Mouse (Mus musculus) forebrain, embryonic 10.5 days (tissue): ENCODE results near the gene Hist1h3e. TPM values are rescaled to one million over a fixed set of nuclear protein-coding genes. Genes with fewer than 3 reads are reported as not detected.

ENCODE experiments used
- DNase-seq: peaks from one replicate; pipeline ENCODE4 v3.0.0-alpha.2; 2017; ENCODE audit warnings: low spot score; ENCODE audit errors: extremely low spot score
- H3K27ac ChIP-seq: fragments of 300-500 bp; sonication (generic); 2 replicates; pipeline ENCODE4 v1.5.1; 2016; ENCODE audit warnings: mild to moderate bottlenecking
- H3K27me3 ChIP-seq: fragments of 300-500 bp; sonication (generic); 2 replicates; pipeline ENCODE4 v1.6.1; 2016; ENCODE audit warnings: mild to moderate bottlenecking; ENCODE audit not compliant: poor library complexity, severe bottlenecking
- H3K36me3 ChIP-seq: fragments of 300-500 bp; sonication (generic); replicated peaks from 2 replicates; pipeline ENCODE4 v1.6.1; 2016; ENCODE audit warnings: mild to moderate bottlenecking, moderate library complexity
- H3K4me1 ChIP-seq: fragments of 300-500 bp; sonication (generic); 2 replicates; pipeline ENCODE4 v1.6.1; 2016
- H3K4me3 ChIP-seq: fragments of 300-500 bp; sonication (generic); 2 replicates; pipeline ENCODE4 v1.5.1; 2016; ENCODE audit warnings: mild to moderate bottlenecking, moderate library complexity
- H3K9me3 ChIP-seq: fragments of 300-500 bp; sonication (generic); 2 replicates; pipeline ENCODE4 v1.6.1; 2016; ENCODE audit warnings: mild to moderate bottlenecking, moderate library complexity
- WGBS: fragments of 180-500 bp; shearing (Covaris S2); methylation state at CpG from one replicate; pipeline ENCODE4 v1.1.7; 2016; 5-methylcytosine and 5-hydroxymethylcytosine counted together
- polyA plus RNA-seq: library from polyadenylated mRNA; unstranded; fragments of >200 nt; fragmentation: Nextera tagmentation; extraction: Ambion mirVana; gene quantifications from 2 replicates; pipeline ENCODE4 v1.2.1, GENCODE M21; 2016

Hist1h3e gene
- polyA plus RNA-seq, 1 experiment from 2014 or later, result 6.1 TPM

DNA sequence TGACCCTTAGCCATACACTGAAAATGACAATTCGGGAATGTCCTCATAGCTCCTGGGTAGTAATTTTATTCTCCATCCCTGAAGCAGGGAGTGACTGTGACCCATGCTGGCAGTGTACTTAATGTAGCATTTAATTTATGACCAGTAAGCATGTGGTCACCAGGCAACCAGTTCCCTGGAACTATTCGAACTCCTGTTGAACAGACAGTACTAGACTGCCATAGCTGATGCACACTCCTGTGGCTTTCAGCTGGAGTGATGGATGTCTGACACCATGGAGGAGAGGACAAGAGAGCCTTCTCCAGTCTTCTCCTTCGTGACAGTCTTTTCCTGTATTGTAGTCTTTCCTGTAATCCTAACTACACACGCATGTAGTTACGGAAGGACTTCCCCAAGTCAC lies 33.2 kb downstream of the Hist1h3e start:
- H3K4me3 ChIP-seq, result peak overlapping the region; percentile 54

GRCm38 (mm10) chr13:23526312-23526711 lies 35.9 kb downstream of the Hist1h3e start:
- H3K36me3 ChIP-seq, result no peaks in the 10 kb centered on the region
- no peaks in the 10 kb centered on the region for H3K27me3 ChIP-seq
- H3K27ac ChIP-seq, result peak overlapping the region; percentile 83
- DNase-seq, result peak; percentile 91
- peak overlapping the region; percentile 52 for H3K4me3 ChIP-seq
- peaks cover 39% of the 10 kb centered on the region for H3K4me1 ChIP-seq
- H3K9me3 ChIP-seq, result no peaks in the 10 kb centered on the region
- under 1% methylated on average over 17 of the region's 17 CpGs for WGBS

More for the DNA sequence above, 33.2 kb downstream of the Hist1h3e start:
- WGBS, result 91% methylated on average over 5 of the region's 5 CpGs
- Histone ChIP-seq H3K4me1 (peaks cover 52% of the 10 kb centered on the region), H3K27ac (peak overlapping the region; percentile 65; the same call in 1 of the 2 replicates), H3K27me3 (no peaks in the 10 kb centered on the region), H3K9me3 (no peaks in the 10 kb centered on the region), H3K36me3 (no peaks in the 10 kb centered on the region)
- DNase-seq, result no peak

DNA sequence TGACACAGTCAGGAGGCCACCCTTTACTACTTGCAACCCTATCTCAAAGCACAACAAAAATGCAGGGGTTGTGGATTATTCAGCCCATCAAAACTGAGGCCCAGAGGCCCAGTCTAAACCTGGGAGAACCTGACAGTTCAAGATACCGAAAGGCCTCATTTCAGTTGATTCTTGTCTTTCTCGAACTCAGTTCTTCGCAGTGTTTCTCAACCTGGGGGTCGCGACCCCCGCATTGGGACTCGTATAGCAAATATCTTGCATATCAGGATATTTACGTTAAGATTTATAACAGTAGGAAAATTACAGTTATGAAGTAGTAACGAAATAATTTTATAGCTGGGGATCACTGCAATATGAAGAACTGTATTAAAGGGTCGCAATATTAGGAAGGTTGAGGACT lies 36.3 kb downstream of the Hist1h3e start:
- H3K4me3 ChIP-seq, result peak overlapping the region; percentile 52
- peak overlapping the region; percentile 52; the same call in 1 of the 2 replicates for H3K27ac ChIP-seq
- DNase-seq, result no peak
- H3K36me3 ChIP-seq, result no peaks in the 10 kb centered on the region
- H3K27me3 ChIP-seq, result no peaks in the 10 kb centered on the region
- H3K9me3 ChIP-seq, result no peaks in the 10 kb centered on the region
- 4% methylated on average over 10 of the region's 10 CpGs for WGBS
- peaks cover 42% of the 10 kb centered on the region for H3K4me1 ChIP-seq

DNA sequence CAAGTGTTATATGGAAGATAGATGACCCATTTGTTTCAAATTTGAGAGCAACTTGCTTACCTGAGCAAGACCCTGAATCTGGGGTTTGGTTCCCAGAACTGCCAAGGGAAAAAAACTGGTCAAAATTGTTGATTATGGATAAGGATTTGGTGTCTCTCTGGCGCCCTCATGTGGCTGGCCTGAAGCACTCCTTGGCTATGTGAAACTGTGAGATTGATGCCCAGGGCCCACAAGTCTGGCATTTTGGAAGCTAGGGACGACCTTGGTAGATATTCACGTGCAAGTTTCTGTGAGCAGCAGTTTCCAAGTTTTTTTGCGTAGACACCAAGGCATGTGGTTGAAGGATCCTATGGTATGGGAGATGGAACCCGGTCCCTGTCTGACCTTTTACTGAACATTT lies 37.5 kb downstream of the Hist1h3e start:
- Histone ChIP-seq H3K36me3 (no peaks in the 10 kb centered on the region), H3K4me3 (peak overlapping the region; percentile 52), H3K27ac (no peak overlapping the region), H3K27me3 (no peaks in the 10 kb centered on the region), H3K4me1 (peaks cover 46% of the 10 kb centered on the region), H3K9me3 (no peaks in the 10 kb centered on the region)
- WGBS, result 8% methylated on average over 5 of the region's 5 CpGs
- peak; percentile 82 for DNase-seq

DNA sequence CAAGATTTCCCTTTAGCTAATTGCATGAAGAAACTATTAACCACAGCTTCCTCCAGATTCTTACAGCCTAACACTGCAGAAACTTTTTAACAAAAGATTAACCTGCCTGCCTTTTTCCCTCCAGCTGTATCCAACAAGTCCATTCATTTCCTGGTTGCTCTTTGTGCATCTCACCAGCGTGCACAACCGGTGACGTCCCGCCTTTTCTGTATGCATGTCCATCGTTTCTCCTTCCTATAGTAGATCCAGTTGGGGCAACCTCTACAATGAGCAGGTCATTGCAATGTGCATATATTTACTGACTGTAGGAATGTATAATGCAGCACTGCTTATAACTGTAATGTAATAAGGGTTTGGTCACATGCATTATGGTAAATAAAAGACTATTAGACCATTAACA lies 38.2 kb downstream of the Hist1h3e start:
- no peak for DNase-seq
- H3K4me1 ChIP-seq, result peaks cover 39% of the 10 kb centered on the region
- no peak overlapping the region for H3K27ac ChIP-seq
- H3K9me3 ChIP-seq, result no peaks in the 10 kb centered on the region
- WGBS, result 64% methylated on average over 5 of the region's 5 CpGs
- no peaks in the 10 kb centered on the region for H3K36me3 ChIP-seq
- no peaks in the 10 kb centered on the region for H3K27me3 ChIP-seq
- no peak overlapping the region for H3K4me3 ChIP-seq

DNA sequence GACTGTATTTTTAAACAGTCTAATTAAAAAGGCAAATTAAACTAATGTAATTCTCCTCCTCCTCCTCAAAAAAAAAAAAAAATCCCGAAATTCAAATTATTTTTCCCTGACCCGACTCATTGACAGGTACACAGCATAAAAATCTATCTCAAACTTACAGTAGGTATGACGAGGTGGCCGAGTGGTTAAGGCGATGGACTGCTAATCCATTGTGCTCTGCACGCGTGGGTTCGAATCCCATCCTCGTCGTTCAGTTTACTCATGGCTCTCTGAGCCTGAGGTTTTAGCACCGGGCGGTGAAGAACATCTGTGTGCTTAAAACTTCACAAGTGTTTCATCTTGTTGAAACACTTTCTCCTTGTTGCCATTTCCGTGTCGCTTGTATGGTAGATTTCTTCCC lies 40.5 kb downstream of the Hist1h3e start:
- Histone ChIP-seq H3K27me3 (no peaks in the 10 kb centered on the region), H3K4me3 (peak overlapping the region; percentile 30), H3K27ac (no peak overlapping the region), H3K9me3 (no peaks in the 10 kb centered on the region), H3K36me3 (no peaks in the 10 kb centered on the region), H3K4me1 (peaks cover 29% of the 10 kb centered on the region)
- DNase-seq, result peak; percentile 75
- under 1% methylated on average over 14 of the region's 14 CpGs for WGBS

- H3K9me3 ChIP-seq, result no peaks in the 10 kb centered on the region
- no peaks in the 10 kb centered on the region for H3K27me3 ChIP-seq
- H3K36me3 ChIP-seq, result no peaks in the 10 kb centered on the region
- 0% methylated on average over 10 of the region's 10 CpGs for WGBS
- H3K27ac ChIP-seq, result no peak overlapping the region
- H3K4me1 ChIP-seq, result peaks cover 23% of the 10 kb centered on the region
- H3K4me3 ChIP-seq, result peak overlapping the region; percentile 59
- DNase-seq, result peak; percentile 76
These were observed 42.8 kb downstream of the Hist1h3e start for GRCm38 (mm10) chr13:23519416-23519815.

GRCm38 (mm10) chr13:23518885-23519284 lies 43.3 kb downstream of the Hist1h3e start:
- no peaks in the 10 kb centered on the region for H3K9me3 ChIP-seq
- H3K36me3 ChIP-seq, result no peaks in the 10 kb centered on the region
- H3K27ac ChIP-seq, result no peak overlapping the region
- DNase-seq, result peak; percentile 78
- peaks cover 23% of the 10 kb centered on the region for H3K4me1 ChIP-seq
- peak overlapping the region; percentile 59 for H3K4me3 ChIP-seq
- no peaks in the 10 kb centered on the region for H3K27me3 ChIP-seq
- WGBS, result under 1% methylated on average over 6 of the region's 6 CpGs

DNA sequence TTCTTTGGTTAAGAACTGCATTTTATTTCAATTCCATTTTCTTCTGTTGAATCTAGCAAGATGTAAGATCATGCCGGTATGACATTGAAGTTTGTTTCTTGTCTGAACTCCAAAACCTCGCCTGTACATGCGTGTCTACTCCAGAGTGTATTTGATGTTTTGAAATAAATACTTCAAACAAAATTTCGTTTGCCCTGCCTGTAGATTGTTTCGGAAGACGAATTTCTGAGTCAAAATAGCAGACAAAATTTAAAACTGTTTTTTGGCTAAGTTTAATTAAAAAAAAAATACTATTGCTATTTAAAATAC lies 43.9 kb downstream of the Hist1h3e start:
- Histone ChIP-seq H3K27me3 (no peaks in the 10 kb centered on the region), H3K4me1 (peaks cover 23% of the 10 kb centered on the region), H3K9me3 (no peaks in the 10 kb centered on the region), H3K4me3 (peak overlapping the region; percentile 59), H3K36me3 (no peaks in the 10 kb centered on the region), H3K27ac (no peak overlapping the region)
- no peak for DNase-seq
- under 1% methylated on average over 6 of the region's 6 CpGs for WGBS

DNA sequence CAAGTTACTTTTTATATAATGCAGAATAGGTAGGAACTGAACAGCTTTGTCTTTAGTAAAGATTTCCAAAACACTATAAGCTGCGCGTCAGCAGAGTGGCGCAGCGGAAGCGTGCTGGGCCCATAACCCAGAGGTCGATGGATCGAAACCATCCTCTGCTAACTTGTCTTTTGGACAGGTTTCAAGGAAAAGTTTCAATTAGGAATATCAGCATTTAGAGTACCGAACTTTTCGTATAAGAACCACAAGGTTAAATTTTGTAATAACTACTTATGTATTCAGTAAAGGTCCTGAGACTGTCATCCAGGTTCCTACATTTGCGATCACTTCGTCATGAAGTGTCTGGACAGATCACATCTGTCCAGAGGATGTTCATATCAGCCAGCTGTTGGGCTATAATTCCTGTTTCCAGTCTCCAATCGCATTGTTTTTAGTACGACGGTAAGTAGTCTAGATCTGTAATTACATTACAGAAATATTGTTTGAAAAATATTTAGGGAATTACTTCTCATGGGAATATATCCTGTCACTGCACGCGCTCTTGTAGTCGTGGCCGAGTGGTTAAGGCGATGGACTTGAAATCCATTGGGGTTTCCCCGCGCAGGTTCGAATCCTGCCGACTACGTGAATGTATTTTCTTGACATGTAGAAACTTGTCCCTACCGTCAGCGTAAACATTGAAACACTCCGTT lies 44.4 kb downstream of the Hist1h3e start:
- no peaks in the 10 kb centered on the region for H3K36me3 ChIP-seq
- H3K9me3 ChIP-seq, result no peaks in the 10 kb centered on the region
- peaks cover 23% of the 10 kb centered on the region for H3K4me1 ChIP-seq
- WGBS, result under 1% methylated on average over 27 of the region's 27 CpGs
- H3K27ac ChIP-seq, result no peak overlapping the region
- H3K27me3 ChIP-seq, result no peaks in the 10 kb centered on the region
- peak overlapping the region; percentile 59 for H3K4me3 ChIP-seq
- peak; percentile 86 for DNase-seq

GRCm38 (mm10) chr13:23516822-23517602 lies 45.2 kb downstream of the Hist1h3e start:
- WGBS, result under 1% methylated on average over 19 of the region's 19 CpGs
- no peaks in the 10 kb centered on the region for H3K36me3 ChIP-seq
- peak overlapping the region; percentile 59 for H3K4me3 ChIP-seq
- DNase-seq, result peak; percentile 66
- 0 out of 2 replicates have a peak overlapping the region, but pooled peaks have one; percentile 30 for H3K27ac ChIP-seq
- no peaks in the 10 kb centered on the region for H3K9me3 ChIP-seq
- peaks cover 21% of the 10 kb centered on the region for H3K4me1 ChIP-seq
- no peaks in the 10 kb centered on the region for H3K27me3 ChIP-seq

- Histone ChIP-seq H3K27me3 (no peaks in the 10 kb centered on the region), H3K4me3 (peak overlapping the region; percentile 59), H3K27ac (peak overlapping the region; percentile 68), H3K36me3 (no peaks in the 10 kb centered on the region), H3K4me1 (peaks cover 15% of the 10 kb centered on the region), H3K9me3 (no peaks in the 10 kb centered on the region)
- 56% methylated on average over 15 of the region's 15 CpGs for WGBS
- DNase-seq, result no peak
These were observed 46.1 kb downstream of the Hist1h3e start for GRCm38 (mm10) chr13:23515826-23516620.
